25 mouse cellular contexts compared by ENCODE assay signal in genomic region chr4:103315861-103316260, GRCm38 (mm10). TPM values are rescaled to one million over a fixed set of nuclear protein-coding genes. Genes with fewer than 3 reads are reported as not detected.
DNase-seq lines count a peak whose midpoint lies in the region; ATAC-seq and TF ChIP-seq lines count a peak whose summit lies in the region.
"Had no signal": no experiment of that assay in that cellular context is flagged by ENCODE, and none has a peak within 500 bp of the region (broad histone marks: within the 10 kb centered on the region; RNA-seq: fewer than 3 reads in every experiment).

No protein-coding gene starts in this region.

- no peaks in the 10 kb centered on the region for H3K36me3 ChIP-seq in embryonic facial prominence, embryonic 14.5 days (ENCODE audit: control insufficient read depth, insufficient read depth, low read length)
- no peaks in the 10 kb centered on the region for H3K36me3 ChIP-seq in embryonic facial prominence, embryonic 10.5 days (replicated peaks)
- H3K36me3 ChIP-seq in forebrain, embryonic 11.5 days (ENCODE audit: control insufficient read depth, insufficient read depth, low read length): no peaks in the 10 kb centered on the region
- H3K36me3 ChIP-seq: embryonic facial prominence, embryonic 13.5 days; forebrain, embryonic 10.5 days; forebrain, embryonic 15.5 days had no signal

- no peaks in the 10 kb centered on the region for H3K9me3 ChIP-seq in embryonic facial prominence, embryonic 14.5 days (ENCODE audit: control insufficient read depth, low read length)
- H3K9me3 ChIP-seq in embryonic facial prominence, embryonic 10.5 days: no peaks in the 10 kb centered on the region
- H3K9me3 ChIP-seq in forebrain, embryonic 11.5 days (ENCODE audit: control insufficient read depth, low read length): no peaks in the 10 kb centered on the region
- H3K9me3 ChIP-seq: embryonic facial prominence, embryonic 13.5 days; forebrain, embryonic 10.5 days; forebrain, embryonic 13.5 days; forebrain, embryonic 15.5 days; G1E had no signal

- no peak overlapping the region for H3K27ac ChIP-seq in embryonic facial prominence, embryonic 14.5 days (replicated peaks; ENCODE audit: low read depth, low read length)
- H3K27ac ChIP-seq in embryonic facial prominence, embryonic 10.5 days (replicated peaks): no peak overlapping the region
- H3K27ac ChIP-seq in forebrain, embryonic 11.5 days (ENCODE audit: low read depth, low read length): no peak overlapping the region
- H3K27ac ChIP-seq: embryonic facial prominence, embryonic 13.5 days; forebrain, embryonic 10.5 days; forebrain, embryonic 13.5 days; forebrain, embryonic 15.5 days had no signal

- no peak overlapping the region for H3K4me3 ChIP-seq in embryonic facial prominence, embryonic 14.5 days (ENCODE audit: low read depth, low read length)
- no peak overlapping the region for H3K4me3 ChIP-seq in embryonic facial prominence, embryonic 10.5 days
- H3K4me3 ChIP-seq in lung, adult 2 months (replicated peaks; ENCODE audit: extremely low read depth, low read depth, low read length): no peak overlapping the region
- H3K4me3 ChIP-seq in forebrain, embryonic 11.5 days (ENCODE audit: low read depth, low read length): no peak overlapping the region
- H3K4me3 ChIP-seq: embryonic facial prominence, embryonic 13.5 days; forebrain, embryonic 10.5 days; forebrain, embryonic 13.5 days; forebrain, embryonic 15.5 days had no signal

- H3K27me3 ChIP-seq in embryonic facial prominence, embryonic 14.5 days (replicated peaks; ENCODE audit: control insufficient read depth, insufficient read depth, low read length): no peaks in the 10 kb centered on the region
- H3K27me3 ChIP-seq in embryonic facial prominence, embryonic 10.5 days (replicated peaks; ENCODE audit: low read depth, poor library complexity, severe bottlenecking): no peaks in the 10 kb centered on the region
- no peaks in the 10 kb centered on the region for H3K27me3 ChIP-seq in forebrain, embryonic 11.5 days (ENCODE audit: control insufficient read depth, insufficient read depth, low read length)
- H3K27me3 ChIP-seq: embryonic facial prominence, embryonic 13.5 days; forebrain, embryonic 15.5 days; Patski had no signal

- H3K4me1 ChIP-seq in embryonic facial prominence, embryonic 14.5 days (ENCODE audit: control insufficient read depth, insufficient read depth, low read length): peaks cover 4% of the 10 kb centered on the region
- H3K4me1 ChIP-seq in embryonic facial prominence, embryonic 10.5 days: peaks cover 4% of the 10 kb centered on the region; the same call in 1 of the 2 replicates
- peaks cover 5% of the 10 kb centered on the region for H3K4me1 ChIP-seq in lung, adult 2 months (ENCODE audit: control insufficient read depth, insufficient read depth, low read length)
- no peaks in the 10 kb centered on the region; the same call in 1 of the 2 replicates for H3K4me1 ChIP-seq in forebrain, embryonic 11.5 days (replicated peaks; ENCODE audit: control insufficient read depth, insufficient read depth, low read length)

- no peak for TF ChIP-seq CTCF in lung, adult 2 months (IDR thresholded peaks at IDR 0.05; ENCODE audit: insufficient read depth, low read length)

- TF ChIP-seq POLR2A in lung, adult 2 months (IDR thresholded peaks at IDR 0.05; ENCODE audit: borderline replicate concordance, extremely low read depth, low read depth, low read length): no peak

- no peak overlapping the region for H3K9ac ChIP-seq in embryonic facial prominence, embryonic 14.5 days (ENCODE audit: low read depth, low read length)
- H3K9ac ChIP-seq in forebrain, embryonic 11.5 days (ENCODE audit: low read length): no peak overlapping the region
- H3K9ac ChIP-seq: embryonic facial prominence, embryonic 13.5 days; forebrain, embryonic 13.5 days; forebrain, embryonic 15.5 days; forebrain, postnatal 0 days had no signal

- no peak for ATAC-seq in embryonic facial prominence, embryonic 14.5 days (ENCODE audit: low read depth)
- ATAC-seq in forebrain, embryonic 11.5 days (replicated peaks; ENCODE audit: low FRiP score): no peak
- ATAC-seq: activated CD4-positive, CD25-positive, alpha-beta regulatory T cell, adult 4 months; CD4-positive, CD25-positive, alpha-beta regulatory T cell, adult 4 months; forebrain, embryonic 13.5 days; forebrain, embryonic 15.5 days; forebrain, postnatal 0 days; Patski had no signal

- DNase-seq in embryonic facial prominence, embryonic 14.5 days (ENCODE audit: low spot score): peak; percentile 20
- DNase-seq in embryonic facial prominence, embryonic 10.5 days (ENCODE audit: low spot score): no peak
- peak; percentile 5 for DNase-seq in lung, postnatal 10 days
- DNase-seq in lung, adult 2 months: no peak
- no peak for DNase-seq in forebrain, embryonic 11.5 days (ENCODE audit: low spot score)
- DNase-seq: adrenal gland, adult 8-10 months; adrenal gland, postnatal 14 days; adrenal gland, postnatal 36 days; B cell, adult 2 months; cerebellum, adult 11-12 months; cerebellum, adult 2 months; cerebellum, adult 9-10 months; cerebellum, postnatal 10 days; cerebellum, postnatal 25 days; forebrain, postnatal 0 days had no signal

- WGBS in embryonic facial prominence, embryonic 14.5 days: 75% methylated on average over 4 of the region's 4 CpGs
- WGBS in embryonic facial prominence, embryonic 10.5 days: 87% methylated on average over 4 of the region's 4 CpGs
- WGBS in lung, adult 2 months: 82% methylated on average over 4 of the region's 4 CpGs
- WGBS in forebrain, embryonic 11.5 days: 90% methylated on average over 4 of the region's 4 CpGs

- no peak overlapping the region for H3K4me2 ChIP-seq in embryonic facial prominence, embryonic 14.5 days (ENCODE audit: low read depth, low read length)
- no peak overlapping the region for H3K4me2 ChIP-seq in forebrain, embryonic 11.5 days (ENCODE audit: low read depth, low read length, severe bottlenecking)
- H3K4me2 ChIP-seq: embryonic facial prominence, embryonic 13.5 days; forebrain, embryonic 13.5 days; forebrain, embryonic 15.5 days had no signal

RNA-seq across cellular contexts. Expression of gene Oma1, which starts 2.2 kb away (rescaled TPM):
- polyA plus RNA-seq in embryonic facial prominence, embryonic 14.5 days (2014; fragmentation: Nextera tagmentation; extraction: Ambion mirVana): 16.0 and 18.6 TPM in 2 replicates
- 14.5 and 16.3 TPM in 2 replicates for polyA plus RNA-seq in embryonic facial prominence, embryonic 10.5 days (2016; fragmentation: Nextera tagmentation; extraction: Ambion mirVana)
- polyA plus RNA-seq in lung, adult 2 months (2012; rRNA removed): 9.1 and 12.2 TPM in 2 replicates
- polyA plus RNA-seq in forebrain, embryonic 11.5 days (2014; fragmentation: Nextera tagmentation; extraction: Ambion mirVana): 12.8 and 15.0 TPM in 2 replicates

RNA-seq across cellular contexts. Expression of gene 4921539E11Rik, which starts 25.2 kb away (rescaled TPM):
- not detected in 2 replicates for polyA plus RNA-seq in embryonic facial prominence, embryonic 14.5 days (2014; fragmentation: Nextera tagmentation; extraction: Ambion mirVana)
- not detected in 2 replicates for polyA plus RNA-seq in embryonic facial prominence, embryonic 10.5 days (2016; fragmentation: Nextera tagmentation; extraction: Ambion mirVana)
- polyA plus RNA-seq in lung, adult 2 months (2012; rRNA removed): not detected in 2 replicates
- not detected in 2 replicates for polyA plus RNA-seq in forebrain, embryonic 11.5 days (2014; fragmentation: Nextera tagmentation; extraction: Ambion mirVana)
- polyA plus RNA-seq: activated CD4-positive, CD25-positive, alpha-beta regulatory T cell, adult 4 months; CD4-positive, CD25-positive, alpha-beta regulatory T cell, adult 4 months; cerebellum, adult 2 months; cortical plate, adult 2 months; embryonic facial prominence, embryonic 11.5 days; embryonic facial prominence, embryonic 13.5 days; forebrain, embryonic 10.5 days; forebrain, embryonic 13.5 days; forebrain, embryonic 15.5 days; forebrain, postnatal 0 days; G1E; Patski had no signal

Comparison
In these comparisons a context has a peak if more than half of its experiments do, and no peak if none do; other contexts are left out.
1. DNase-seq: peak in embryonic facial prominence, embryonic 14.5 days (single experiment) and lung, postnatal 10 days (single experiment); none in embryonic facial prominence, embryonic 10.5 days (single experiment), lung, adult 2 months (single experiment) and forebrain, embryonic 11.5 days (single experiment).